Mouse (Mus musculus) thymus, postnatal 10 days (tissue): ENCODE results near the gene Capn5.

Source experiments
- DNase-seq, 2 experiments: peaks; one replicate each; pipeline ENCODE4 v3.0.0; 2021; ENCODE audit warnings: low spot score in 2 of 2

Gene Capn5

GRCm38 (mm10) chr7:98176322-98177070 lies 1.6 kb downstream of the Capn5 start:
- DNase-seq, result peak; percentile 42 to 48

- DNase-seq, result no peak
Observed at GRCm38 (mm10) chr7:98174883-98175755, 3.0 kb downstream of the Capn5 start.

DNA sequence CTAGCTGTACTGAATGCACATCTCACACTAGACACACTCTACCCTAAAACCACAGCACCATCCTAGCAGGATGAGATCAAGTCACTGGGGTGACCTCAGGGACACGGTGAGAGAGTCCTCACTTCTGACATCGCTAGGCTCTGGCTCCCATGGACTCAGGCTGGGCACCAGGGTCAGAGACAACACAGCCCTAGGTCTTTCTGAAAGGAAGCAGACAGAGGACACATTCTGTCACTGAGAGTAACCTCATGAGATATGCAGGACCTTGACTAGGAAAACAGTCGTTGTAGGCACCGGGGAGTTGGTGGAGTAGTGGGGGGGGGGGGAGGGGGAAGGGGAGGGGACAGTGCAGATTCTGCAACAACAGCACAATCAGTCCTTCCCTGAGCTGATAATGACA lies 4.7 kb downstream of the Capn5 start:
- no peak for DNase-seq

- no peak for DNase-seq
Observed at GRCm38 (mm10) chr7:98172661-98173060, 5.4 kb downstream of the Capn5 start.

GRCm38 (mm10) chr7:98171141-98172073 lies 6.7 kb downstream of the Capn5 start:
- no peak for DNase-seq

- peak in 1 of 2 experiments; percentile 41 for DNase-seq
Observed at GRCm38 (mm10) chr7:98164999-98165528, 13.0 kb downstream of the Capn5 start.

DNA sequence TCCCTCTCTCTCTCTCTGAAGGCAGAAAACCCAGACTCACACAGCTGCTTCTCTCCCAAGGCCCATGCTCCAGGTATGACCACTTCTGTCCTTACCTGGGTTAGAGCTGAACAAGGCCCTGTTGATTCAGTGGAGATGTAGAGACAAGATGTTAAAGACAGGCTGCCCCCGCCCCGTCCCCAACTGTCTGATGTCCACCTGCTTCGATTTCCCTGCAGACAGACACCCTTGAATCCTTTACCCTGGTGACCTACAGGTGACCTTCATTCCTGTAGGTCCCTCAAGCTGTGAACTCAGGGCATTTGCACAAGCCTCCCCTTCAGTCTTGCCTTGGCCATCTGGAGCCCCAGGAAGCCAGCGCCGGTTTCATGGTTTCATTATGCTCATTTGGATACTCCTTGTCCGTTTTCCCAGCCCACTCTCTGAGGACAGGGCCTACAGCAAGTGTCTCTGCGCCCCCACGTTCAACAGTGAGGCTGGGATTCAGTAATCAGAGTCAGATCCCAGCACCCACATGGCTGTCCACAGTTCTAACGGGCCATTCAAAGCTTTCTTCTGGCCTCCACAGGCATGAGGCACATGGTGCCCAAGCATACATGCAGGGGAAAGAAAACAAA lies 13.6 kb downstream of the Capn5 start:
- peak; percentile 56 to 60 for DNase-seq

- no peak for DNase-seq
Observed at GRCm38 (mm10) chr7:98163700-98164099, 14.4 kb downstream of the Capn5 start.

GRCm38 (mm10) chr7:98162239-98162638 lies 15.8 kb downstream of the Capn5 start:
- DNase-seq, result no peak

GRCm38 (mm10) chr7:98160041-98160740 lies 17.9 kb downstream of the Capn5 start:
- no peak for DNase-seq

GRCm38 (mm10) chr7:98158481-98158880 lies 19.6 kb downstream of the Capn5 start:
- DNase-seq, result no peak

- DNase-seq, result no peak
Observed at GRCm38 (mm10) chr7:98157636-98158332, 20.3 kb downstream of the Capn5 start.

DNA sequence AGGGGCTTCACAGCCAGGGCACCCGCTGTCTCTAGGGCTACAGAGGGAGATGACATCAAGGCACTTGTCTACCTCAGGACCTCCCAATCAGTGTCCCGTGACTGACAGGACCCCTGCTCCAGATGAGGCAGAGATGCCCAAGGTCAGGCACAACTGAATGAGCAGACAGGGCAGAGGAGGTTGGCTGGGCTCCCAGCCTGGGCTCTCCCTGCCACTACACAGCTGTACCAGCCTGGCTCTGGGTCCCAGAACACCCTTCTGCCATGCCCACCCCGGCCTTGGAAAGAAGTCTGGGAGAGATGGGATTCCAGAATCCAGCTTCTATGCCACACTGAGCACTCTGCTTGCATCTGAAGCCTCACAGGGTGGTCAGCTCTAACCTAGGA lies 21.8 kb downstream of the Capn5 start:
- DNase-seq, result no peak

DNA sequence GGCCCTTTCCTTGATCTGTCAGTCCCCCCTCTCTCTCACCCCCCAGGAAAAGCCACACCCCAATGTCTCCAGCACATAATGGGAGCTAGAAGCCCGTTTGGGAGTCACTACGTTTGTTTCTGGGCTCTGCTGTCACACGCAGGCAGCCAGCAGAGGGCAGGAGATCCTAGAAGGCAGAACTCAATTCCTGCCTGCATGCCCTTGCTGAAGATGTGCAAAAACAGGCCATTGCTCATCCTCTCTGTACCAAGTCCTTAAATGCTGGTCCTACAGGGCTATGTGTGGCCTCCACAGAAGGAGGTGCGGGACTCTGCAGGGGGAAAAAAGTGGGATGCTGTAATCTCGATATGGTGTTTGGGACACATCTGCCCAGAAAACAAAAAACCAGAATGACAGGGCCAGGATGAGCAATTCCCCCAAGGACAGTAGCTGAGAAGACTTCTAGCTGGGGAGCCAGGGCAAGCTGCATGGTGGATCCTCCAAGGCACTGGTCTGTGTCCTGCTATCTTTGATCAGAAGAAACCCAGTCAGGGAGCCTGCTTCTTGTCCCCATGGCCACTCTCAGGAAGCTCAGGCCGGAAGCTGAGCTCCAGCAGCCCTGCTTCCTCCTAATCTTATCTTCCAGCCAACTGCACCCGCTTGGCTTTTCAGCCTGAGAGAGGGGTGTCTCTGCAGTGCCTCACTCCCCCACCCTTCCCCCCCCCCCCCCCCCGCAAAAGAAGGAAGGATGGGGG lies 22.4 kb downstream of the Capn5 start:
- DNase-seq, result peak; percentile 59 to 76

GRCm38 (mm10) chr7:98153892-98154291 lies 24.2 kb downstream of the Capn5 start:
- no peak for DNase-seq

DNA sequence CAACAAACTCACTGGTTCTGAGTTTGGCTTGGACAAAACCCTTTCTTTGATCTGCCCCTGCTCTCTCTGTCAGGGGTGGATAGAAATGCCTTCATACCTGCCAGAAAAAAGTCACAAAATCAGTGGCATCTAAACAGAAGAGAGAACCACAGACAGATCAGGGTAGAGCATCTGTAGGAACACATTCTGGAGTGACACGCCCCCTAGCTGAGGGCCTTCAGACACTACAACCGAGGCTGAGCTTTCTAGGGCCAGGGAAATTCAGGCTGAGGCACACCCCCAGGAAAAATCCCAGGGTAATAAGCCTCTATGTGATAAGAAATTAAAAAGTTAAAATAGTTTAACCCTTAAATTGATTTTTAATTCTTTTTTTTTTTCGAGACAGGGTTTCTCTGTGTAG lies 24.7 kb downstream of the Capn5 start:
- DNase-seq, result no peak

DNA sequence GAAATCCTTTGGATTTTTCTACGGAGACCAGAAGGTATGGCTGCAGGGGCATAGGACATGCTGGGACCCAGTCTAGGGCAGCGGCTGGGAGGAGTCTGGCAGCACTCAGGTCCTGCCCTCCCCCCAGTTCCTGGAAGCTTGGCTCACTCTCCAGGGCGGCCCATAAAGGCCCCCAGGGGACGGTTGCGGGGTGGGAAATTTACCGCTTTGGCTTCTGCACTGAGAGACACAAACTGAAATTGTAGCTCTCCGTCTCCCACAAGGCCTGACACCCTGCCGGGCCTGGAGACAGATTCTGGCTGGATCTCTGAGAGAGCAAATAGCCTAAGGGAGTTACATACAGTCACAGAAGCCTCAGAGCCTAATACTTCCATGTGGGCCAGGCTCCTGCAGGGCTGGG lies 25.7 kb downstream of the Capn5 start:
- no peak for DNase-seq

DNA sequence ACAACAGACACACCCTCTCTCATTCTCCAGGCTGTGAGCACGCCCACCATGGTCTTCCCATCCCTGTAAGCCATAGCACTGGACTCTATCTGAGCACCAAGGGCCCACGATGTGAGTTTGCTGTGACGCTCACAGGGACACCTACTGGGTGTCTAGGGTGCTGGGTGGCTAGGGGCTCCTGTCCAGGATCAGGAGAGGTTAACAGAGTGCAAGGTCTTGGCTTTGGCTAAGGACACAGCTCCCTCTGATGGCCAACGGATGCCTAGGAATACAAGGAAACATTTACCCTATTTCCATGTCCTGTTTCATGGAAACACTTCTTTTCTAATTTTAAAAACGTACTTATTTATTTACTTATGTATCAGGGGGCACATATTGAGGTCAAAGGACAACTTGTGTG lies 27.5 kb downstream of the Capn5 start:
- no peak for DNase-seq

DNA sequence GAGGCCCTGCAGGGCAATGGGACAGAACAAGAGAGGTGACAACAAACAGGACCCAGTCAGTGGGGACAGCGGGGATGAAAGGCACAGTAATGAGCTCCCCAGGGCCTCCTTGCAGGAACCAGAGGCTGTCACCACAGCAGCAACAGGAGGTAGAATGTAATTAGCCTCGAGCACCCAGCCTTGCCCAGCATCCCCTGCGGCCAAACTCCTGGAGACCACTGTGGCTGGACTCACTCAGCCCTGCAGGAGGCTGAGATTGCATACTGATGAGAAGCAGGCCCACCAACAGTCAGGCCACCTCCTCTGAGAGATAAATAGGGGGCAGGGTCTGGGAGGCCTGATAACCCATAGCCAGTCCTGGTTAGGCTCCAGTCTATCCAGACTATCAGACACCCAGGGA lies 28.3 kb downstream of the Capn5 start:
- DNase-seq, result no peak
